ENCODE assay signal across 23 mouse cellular contexts in the genomic region with DNA sequence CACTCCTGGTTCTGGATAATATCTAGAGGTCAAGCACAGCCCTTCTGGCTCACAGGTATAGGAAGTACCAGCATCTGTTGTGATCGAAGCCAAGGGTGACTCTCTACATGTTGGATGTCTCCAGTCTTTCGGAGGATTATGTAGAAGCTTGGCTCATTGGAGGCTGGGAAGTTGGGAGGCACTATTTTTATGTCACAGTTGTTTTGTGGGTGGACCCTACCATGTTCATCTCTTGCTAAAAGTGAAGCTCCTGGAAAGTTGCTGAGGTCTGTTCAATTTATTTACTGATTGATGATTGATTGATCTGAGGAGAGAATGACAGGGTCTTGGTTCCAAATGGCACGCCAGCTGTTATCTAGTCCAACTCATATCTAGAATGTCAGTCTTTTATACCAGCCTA.
DNase-seq lines count a peak whose midpoint lies in the region; ATAC-seq and TF ChIP-seq lines count a peak whose summit lies in the region.
"Had no signal": no experiment of that assay in that cellular context is flagged by ENCODE, and none has a peak within 500 bp of the region (broad histone marks: within the 10 kb centered on the region; RNA-seq: fewer than 3 reads in every experiment).

No protein-coding gene starts in this region.

- H3K27ac ChIP-seq in layer of hippocampus, adult 2 months, result peak overlapping the region; percentile 71
- H3K27ac ChIP-seq: embryonic facial prominence, embryonic 10.5 days; embryonic facial prominence, embryonic 12.5 days; forebrain, embryonic 13.5 days; forebrain, embryonic 15.5 days had no signal

- TF ChIP-seq CTCF in layer of hippocampus, adult 2 months (conservative IDR thresholded peaks at IDR 0.05), result no peak

- no peak for DNase-seq in frontal cortex, adult 2 months (ENCODE audit: extremely low spot score in 1 of 2, low spot score in 1 of 2)
- peak; percentile 20 to 32 for DNase-seq in layer of hippocampus, adult 2 months (ENCODE audit: low spot score in 2 of 2)
- DNase-seq in layer of hippocampus, postnatal 10 days (ENCODE audit: low spot score in 2 of 2), result no peak
- peak; percentile 15 for DNase-seq in right cerebral cortex, adult 18-20 months
- no peak for DNase-seq in right cerebral cortex, postnatal 25 days
- DNase-seq: adrenal gland, adult 8-10 months; adrenal gland, postnatal 14 days; adrenal gland, postnatal 36 days; B cell, adult 2 months; cerebellum, adult 11 months; cerebellum, adult 18-20 months; cerebellum, adult 8-10 months; cerebellum, postnatal 10 days; cerebellum, postnatal 25 days; forebrain, postnatal 0 days had no signal

- no peak overlapping the region for H3K4me3 ChIP-seq in layer of hippocampus, adult 2 months
- H3K4me3 ChIP-seq: embryonic facial prominence, embryonic 10.5 days; embryonic facial prominence, embryonic 12.5 days; forebrain, embryonic 13.5 days; forebrain, embryonic 15.5 days had no signal

- peak; percentile 36; the same call in 1 of the 2 replicates for ATAC-seq in frontal cortex, adult (ENCODE audit: low TSS enrichment)
- ATAC-seq: activated CD4-positive, CD25-positive, alpha-beta regulatory T cell, adult 4 months; CD4-positive, CD25-positive, alpha-beta regulatory T cell, adult 4 months; forebrain, embryonic 13.5 days; forebrain, embryonic 15.5 days; forebrain, postnatal 0 days; Patski had no signal

Comparison
In these comparisons a context has a peak if more than half of its experiments do, and no peak if none do; other contexts are left out.
1. DNase-seq: peak in layer of hippocampus, adult 2 months (2 of 2) and right cerebral cortex, adult 18-20 months (single experiment); none in frontal cortex, adult 2 months (0 of 2), layer of hippocampus, postnatal 10 days (0 of 2) and right cerebral cortex, postnatal 25 days (single experiment).